Mouse (Mus musculus) central nervous system, embryonic 14 days (tissue): ENCODE data around the gene Gm3952. TPM values are rescaled to one million over a fixed set of nuclear protein-coding genes. Genes with fewer than 3 reads are reported as not detected.

Experiments
- polyA plus RNA-seq: library from polyadenylated mRNA; depleted of rRNA; stranded (reverse); fragments of >200 nt; gene quantifications from 2 replicates; pipeline ENCODE4 v1.2.3, GENCODE M21; 2012; rRNA removed

Gm3952 gene
- polyA plus RNA-seq, result not detected in 2 replicates

GRCm38 (mm10) chr8:128798594-128798993, at the start of gene Gm3952:
Gene Gm3952, minus strand, starts transcription at chr8:128798694.

Other genes starting within 250 kb of the Gm3952 start
- gene Itgb1, start 113.0 kb downstream of the Gm3952 start, polyA plus RNA-seq, result 74.8 and 93.4 TPM in 2 replicates